Mouse (Mus musculus) cerebellum, adult 9-11 months (tissue): Measurements from ENCODE around the gene Cfhr1.

Experiments used
- DNase-seq: peaks from one replicate; pipeline ENCODE4 v3.0.0; 2022

Cfhr1 gene

GRCm38 (mm10) chr1:139560024-139560423, at the start of gene Cfhr1:
Cfhr1 (minus strand) TSS chr1:139560272.
- DNase-seq, result no peak

- DNase-seq, result no peak
Measured at GRCm38 (mm10) chr1:139551311-139551710, 8.8 kb downstream of the Cfhr1 start.

GRCm38 (mm10) chr1:139548536-139548935, 11.5 kb downstream of the Cfhr1 start:
- no peak for DNase-seq

DNA sequence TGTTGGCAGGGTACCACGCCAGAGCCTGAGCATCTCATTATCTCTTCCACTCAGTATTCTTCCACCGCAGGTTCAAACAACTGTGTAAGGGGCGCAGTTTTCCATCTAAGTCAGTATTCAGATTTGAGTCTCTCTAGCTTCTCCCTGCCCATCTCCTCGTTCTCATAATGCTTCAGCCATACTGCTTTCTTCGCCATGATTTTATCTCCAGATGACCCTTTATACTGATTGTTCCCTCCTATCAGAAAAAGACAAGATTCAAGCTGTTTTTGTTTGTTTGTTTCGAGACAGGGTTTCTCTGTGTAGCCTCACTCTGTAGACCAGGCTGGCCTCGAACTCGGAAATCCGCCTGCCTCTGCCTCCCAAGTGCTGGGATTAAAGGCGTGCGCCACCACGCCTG, 45.5 kb downstream of the Cfhr1 start:
- no peak for DNase-seq

GRCm38 (mm10) chr1:139501258-139501752, 58.8 kb downstream of the Cfhr1 start, which contains the start of gene F13b:
F13b (plus strand) TSS chr1:139501702.
- DNase-seq, result no peak

GRCm38 (mm10) chr1:139499751-139500150, 60.3 kb downstream of the Cfhr1 start:
- DNase-seq, result no peak
